ENCODE assay signal across 8 mouse cellular contexts in genomic region chr5:115731001-115731731, GRCm38 (mm10). TPM values are rescaled to one million over a fixed set of nuclear protein-coding genes. Genes with fewer than 3 reads are reported as not detected.
DNase-seq lines count a peak whose midpoint lies in the region; ATAC-seq and TF ChIP-seq lines count a peak whose summit lies in the region.

Gene Bicdl1 (minus strand): TSS chr5:115731621.

- no peaks in the 10 kb centered on the region for H3K9me3 ChIP-seq in hindbrain, postnatal 0 days (ENCODE audit: low read length)

- DNase-seq in adrenal gland, adult (ENCODE audit: inconsistent age in 2 of 2, low spot score in 1 of 2), result peak; percentile 84 to 94
- DNase-seq in gastrocnemius, postnatal 10 days, result peak; percentile 93
- DNase-seq in hindbrain, postnatal 0 days (ENCODE audit: low spot score), result peak; percentile 77
- peak; percentile 58 to 65 for DNase-seq in left cerebral cortex, postnatal 14 days (ENCODE audit: low spot score in 2 of 2)
- DNase-seq in right cerebral cortex, postnatal 25 days, result peak; percentile 67
- peak; percentile 83 to 93 for DNase-seq in urinary bladder, postnatal 4 days (ENCODE audit: low spot score in 2 of 2)

- H3K36me3 ChIP-seq in hindbrain, postnatal 0 days (ENCODE audit: insufficient read depth, low read length), result no peaks in the 10 kb centered on the region

- H3K4me3 ChIP-seq in hindbrain, postnatal 0 days (ENCODE audit: low read length), result peak within 1 kb of the TSS; percentile 79

- H3K27ac ChIP-seq in hindbrain, postnatal 0 days, result peak within 1 kb of the TSS; percentile 95

- peak; percentile 67 for ATAC-seq in common myeloid progenitor, adult 5-6 weeks (replicated peaks; ENCODE audit: low read depth, poor library complexity, severe bottlenecking)
- ATAC-seq in hindbrain, postnatal 0 days, result peak; percentile 44
- peak; percentile 74 for ATAC-seq in megakaryocyte-erythroid progenitor cell, adult 5-6 weeks (replicated peaks; ENCODE audit: low FRiP score, low TSS enrichment, poor library complexity, severe bottlenecking)

- H3K9ac ChIP-seq in hindbrain, postnatal 0 days (replicated peaks; ENCODE audit: low read length), result peak within 1 kb of the TSS; percentile 77

- peaks cover 4% of the 10 kb centered on the region; the same call in 1 of the 2 replicates for H3K4me1 ChIP-seq in hindbrain, postnatal 0 days (ENCODE audit: insufficient read depth, low read length)

- under 1% methylated on average over 69 of the region's 83 CpGs for WGBS in hindbrain, postnatal 0 days

- intact Hi-C loops in left cerebral cortex, postnatal 14 days (cut with DNase I), result loop anchor here (10.0 kb wide), 1 partner anchor 184 kb away; no protein-coding TSS in a partner anchor

- peak within 1 kb of the TSS; percentile 67 for H3K4me2 ChIP-seq in hindbrain, postnatal 0 days (ENCODE audit: low read depth, low read length)

- H3K27me3 ChIP-seq in hindbrain, postnatal 0 days (ENCODE audit: insufficient read depth, low read length), result no peaks in the 10 kb centered on the region

- no peak for TF ChIP-seq CTCF in hindbrain, postnatal 0 days (IDR thresholded peaks at IDR 0.05; ENCODE audit: low read depth)

RNA-seq across cellular contexts. Expression of gene Bicdl1, which starts in this region (rescaled TPM):
- 0.87 and 3.0 TPM in 2 replicates for total RNA-seq in common myeloid progenitor, adult 5-6 weeks (2017)
- 1 to 10 TPM; 3.9 to 4.0 TPM for total RNA-seq in gastrocnemius, postnatal 10 days (2021)
- total RNA-seq in hindbrain, postnatal 0 days (2014; rRNA removed), result 124 and 134 TPM in 2 replicates
- polyA plus RNA-seq in hindbrain, postnatal 0 days (2015; fragmentation: Nextera tagmentation; extraction: Ambion mirVana), result 28.8 and 31.7 TPM in 2 replicates
- total RNA-seq in left cerebral cortex, postnatal 14 days (2021), result 100 to 1,000 TPM; 118 to 125 TPM
- total RNA-seq in megakaryocyte-erythroid progenitor cell, adult 5-6 weeks (2014; fragmentation: Nextera tagmentation), result 1.4 and 1.5 TPM in 2 replicates
- 1.3 TPM in 1 of 2 replicates, not detected in the other for total RNA-seq in megakaryocyte-erythroid progenitor cell, adult 5-6 weeks (2017)

Comparison
In these comparisons a context has a peak if more than half of its experiments do, and no peak if none do; other contexts are left out.
1. Peak in every context shown above with its lines: DNase-seq, ATAC-seq, H3K4me3 ChIP-seq and H3K27ac ChIP-seq.
2. RNA of gene Bicdl1 (total RNA-seq): 118 to 125 TPM in left cerebral cortex, postnatal 14 days and 124 to 134 TPM in hindbrain, postnatal 0 days; 3.9 to 4.0 TPM in gastrocnemius, postnatal 10 days, 1.3 to 1.5 TPM in megakaryocyte-erythroid progenitor cell, adult 5-6 weeks and 0.87 to 3.0 TPM in common myeloid progenitor, adult 5-6 weeks; every median in the first group is over 10 times any median in the second.